Mouse (Mus musculus): Measurements from ENCODE around the gene Rsf1.

DNA sequence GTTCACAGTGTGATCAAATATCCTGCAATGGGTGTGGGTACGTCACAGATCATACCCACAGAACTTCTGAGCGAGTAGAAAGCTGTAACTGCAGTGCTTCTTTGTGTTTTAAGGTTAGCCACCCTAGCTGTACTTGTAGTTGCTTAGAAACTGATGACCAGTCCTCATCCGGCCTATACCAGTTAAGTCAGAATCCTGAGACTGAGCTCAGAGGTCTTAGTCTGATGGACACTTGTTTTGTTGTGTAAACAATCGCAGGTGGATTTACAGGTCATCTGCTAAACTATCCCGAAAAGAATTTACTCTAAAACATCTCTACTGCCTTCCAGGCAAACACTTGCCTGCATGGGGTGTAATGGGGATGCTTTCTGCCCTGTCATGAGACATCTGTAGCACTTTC lies 43.1 kb upstream of the Rsf1 start:
- TF ChIP-seq POLR2A (IDR thresholded peaks at IDR 0.05; ENCODE audit: control insufficient read depth, extremely low read depth, insufficient read depth, low read length, poor library complexity) (no peak), CTCF (IDR thresholded peaks at IDR 0.05; ENCODE audit: borderline replicate concordance, control insufficient read depth, extremely low read depth, insufficient read depth, low read length, poor library complexity) (no peak)
